Mouse (Mus musculus): ENCODE results near the gene Golt1a.

GRCm38 (mm10) chr1:133346531-133346930, 36.9 kb downstream of the Golt1a start:
- no peak for TF ChIP-seq CTCF (IDR thresholded peaks at IDR 0.05; ENCODE audit: insufficient read depth, low read length)
- TF ChIP-seq POLR2A (IDR thresholded peaks at IDR 0.05; ENCODE audit: borderline replicate concordance, extremely low read depth, low read depth, low read length): no peak
